Mouse (Mus musculus): Measurements from ENCODE around the gene Ccdc183. TPM values are rescaled to one million over a fixed set of nuclear protein-coding genes. Genes with fewer than 3 reads are reported as not detected.
A peak's percentile ranks its signal among the peaks of the same experiment; 100 is the strongest.

Ccdc183 gene
- polyA plus RNA-seq, 1 experiment = 107 TPM

- no peak for TF ChIP-seq CTCF (IDR thresholded peaks at IDR 0.05; ENCODE audit: control insufficient read depth, insufficient read depth, insufficient replicate concordance, low read depth, low read length)
- no peak for TF ChIP-seq POLR2A (IDR thresholded peaks at IDR 0.05; ENCODE audit: control insufficient read depth, low read depth, low read length)
- Histone ChIP-seq H3K36me3 (ENCODE audit: control insufficient read depth, insufficient read depth, low read length) (no peaks in the 10 kb centered on the region; the same call in 1 of the 2 replicates), H3K4me3 (ENCODE audit: control insufficient read depth, low read depth, low read length) (no peak overlapping the region), H3K4me1 (ENCODE audit: control insufficient read depth, insufficient read depth, low read length) (peaks cover 32% of the 10 kb centered on the region), H3K27ac (ENCODE audit: control insufficient read depth, insufficient read depth, low read depth, low read length) (no peak overlapping the region), H3K27me3 (ENCODE audit: control insufficient read depth, insufficient read depth, low read length) (no peaks in the 10 kb centered on the region)
Observed at GRCm38 (mm10) chr2:25582466-25583119, 34.9 kb downstream of the Ccdc183 start.

GRCm38 (mm10) chr2:25581901-25582301, 35.6 kb downstream of the Ccdc183 start:
- H3K4me3 ChIP-seq (ENCODE audit: control insufficient read depth, low read depth, low read length) = no peak overlapping the region
- H3K36me3 ChIP-seq (ENCODE audit: control insufficient read depth, insufficient read depth, low read length) = no peaks in the 10 kb centered on the region; the same call in 1 of the 2 replicates
- H3K27me3 ChIP-seq (ENCODE audit: control insufficient read depth, insufficient read depth, low read length) = no peaks in the 10 kb centered on the region
- no peak overlapping the region for H3K27ac ChIP-seq (ENCODE audit: control insufficient read depth, insufficient read depth, low read depth, low read length)
- peaks cover 38% of the 10 kb centered on the region for H3K4me1 ChIP-seq (ENCODE audit: control insufficient read depth, insufficient read depth, low read length)
- TF ChIP-seq POLR2A (IDR thresholded peaks at IDR 0.05; ENCODE audit: control insufficient read depth, low read depth, low read length) = no peak
- TF ChIP-seq CTCF (IDR thresholded peaks at IDR 0.05; ENCODE audit: control insufficient read depth, insufficient read depth, insufficient replicate concordance, low read depth, low read length) = no peak

- Histone ChIP-seq H3K27me3 (ENCODE audit: control insufficient read depth, insufficient read depth, low read length) (no peaks in the 10 kb centered on the region), H3K4me3 (ENCODE audit: control insufficient read depth, low read depth, low read length) (no peak within 1 kb of the TSS), H3K27ac (ENCODE audit: control insufficient read depth, insufficient read depth, low read depth, low read length) (no peak within 1 kb of the TSS), H3K4me1 (ENCODE audit: control insufficient read depth, insufficient read depth, low read length) (peaks cover 42% of the 10 kb centered on the region), H3K36me3 (ENCODE audit: control insufficient read depth, insufficient read depth, low read length) (no peaks in the 10 kb centered on the region; the same call in 1 of the 2 replicates)
- 0 out of 2 replicates have a peak, but pooled peaks have one; percentile 10 for TF ChIP-seq POLR2A (IDR thresholded peaks at IDR 0.05; ENCODE audit: control insufficient read depth, low read depth, low read length)
- TF ChIP-seq CTCF (IDR thresholded peaks at IDR 0.05; ENCODE audit: control insufficient read depth, insufficient read depth, insufficient replicate concordance, low read depth, low read length) = peak; percentile 81; the same call in 1 of the 2 replicates
Observed at GRCm38 (mm10) chr2:25581294-25581864, 36.1 kb downstream of the Ccdc183 start, which contains the start of gene Ajm1. TSS of gene Ajm1 (minus strand) at chr2:25581757.

GRCm38 (mm10) chr2:25580621-25581101, 36.8 kb downstream of the Ccdc183 start:
- no peak overlapping the region for H3K4me3 ChIP-seq (ENCODE audit: control insufficient read depth, low read depth, low read length)
- TF ChIP-seq POLR2A (IDR thresholded peaks at IDR 0.05; ENCODE audit: control insufficient read depth, low read depth, low read length) (no peak), CTCF (IDR thresholded peaks at IDR 0.05; ENCODE audit: control insufficient read depth, insufficient read depth, insufficient replicate concordance, low read depth, low read length) (no peak)
- H3K36me3 ChIP-seq (ENCODE audit: control insufficient read depth, insufficient read depth, low read length) = no peaks in the 10 kb centered on the region; the same call in 1 of the 2 replicates
- peaks cover 50% of the 10 kb centered on the region for H3K4me1 ChIP-seq (ENCODE audit: control insufficient read depth, insufficient read depth, low read length)
- no peaks in the 10 kb centered on the region for H3K27me3 ChIP-seq (ENCODE audit: control insufficient read depth, insufficient read depth, low read length)
- H3K27ac ChIP-seq (ENCODE audit: control insufficient read depth, insufficient read depth, low read depth, low read length) = no peak overlapping the region

- no peaks in the 10 kb centered on the region; the same call in 1 of the 2 replicates for H3K36me3 ChIP-seq (ENCODE audit: control insufficient read depth, insufficient read depth, low read length)
- no peak overlapping the region for H3K27ac ChIP-seq (ENCODE audit: control insufficient read depth, insufficient read depth, low read depth, low read length)
- TF ChIP-seq POLR2A (IDR thresholded peaks at IDR 0.05; ENCODE audit: control insufficient read depth, low read depth, low read length) (no peak), CTCF (IDR thresholded peaks at IDR 0.05; ENCODE audit: control insufficient read depth, insufficient read depth, insufficient replicate concordance, low read depth, low read length) (no peak)
- H3K4me3 ChIP-seq (ENCODE audit: control insufficient read depth, low read depth, low read length) = no peak overlapping the region
- H3K27me3 ChIP-seq (ENCODE audit: control insufficient read depth, insufficient read depth, low read length) = no peaks in the 10 kb centered on the region
- peaks cover 55% of the 10 kb centered on the region for H3K4me1 ChIP-seq (ENCODE audit: control insufficient read depth, insufficient read depth, low read length)
Observed at GRCm38 (mm10) chr2:25579737-25580460, 37.6 kb downstream of the Ccdc183 start.

- H3K36me3 ChIP-seq (ENCODE audit: control insufficient read depth, insufficient read depth, low read length) = no peaks in the 10 kb centered on the region; the same call in 1 of the 2 replicates
- H3K27ac ChIP-seq (ENCODE audit: control insufficient read depth, insufficient read depth, low read depth, low read length) = no peak overlapping the region
- H3K4me1 ChIP-seq (ENCODE audit: control insufficient read depth, insufficient read depth, low read length) = peaks cover 58% of the 10 kb centered on the region
- H3K27me3 ChIP-seq (ENCODE audit: control insufficient read depth, insufficient read depth, low read length) = no peaks in the 10 kb centered on the region
- peak overlapping the region; percentile 26 for H3K4me3 ChIP-seq (ENCODE audit: control insufficient read depth, low read depth, low read length)
- TF ChIP-seq CTCF (IDR thresholded peaks at IDR 0.05; ENCODE audit: control insufficient read depth, insufficient read depth, insufficient replicate concordance, low read depth, low read length) (no peak), POLR2A (IDR thresholded peaks at IDR 0.05; ENCODE audit: control insufficient read depth, low read depth, low read length) (no peak; the same call in 1 of the 2 replicates)
Observed at GRCm38 (mm10) chr2:25578796-25579736, 38.4 kb downstream of the Ccdc183 start.
